Mouse (Mus musculus) testis, adult 2 months (tissue): ENCODE data around the gene Prm2.

Experiments
- CTCF ChIP-seq: fragments of 200-500 bp; IDR thresholded peaks from 2 replicates; pipeline ENCODE4 v1.5.1; 2012; ENCODE audit warnings: low read depth, mild to moderate bottlenecking, inconsistent platforms, low read length, moderate library complexity; ENCODE audit not compliant: control insufficient read depth, insufficient read depth, insufficient replicate concordance
- POLR2A ChIP-seq: fragments of 200-500 bp; IDR thresholded peaks from 2 replicates; pipeline ENCODE4 v1.6.1; 2012; ENCODE audit warnings: low read depth, mild to moderate bottlenecking, inconsistent platforms, low read length, moderate library complexity; ENCODE audit not compliant: control insufficient read depth

DNA sequence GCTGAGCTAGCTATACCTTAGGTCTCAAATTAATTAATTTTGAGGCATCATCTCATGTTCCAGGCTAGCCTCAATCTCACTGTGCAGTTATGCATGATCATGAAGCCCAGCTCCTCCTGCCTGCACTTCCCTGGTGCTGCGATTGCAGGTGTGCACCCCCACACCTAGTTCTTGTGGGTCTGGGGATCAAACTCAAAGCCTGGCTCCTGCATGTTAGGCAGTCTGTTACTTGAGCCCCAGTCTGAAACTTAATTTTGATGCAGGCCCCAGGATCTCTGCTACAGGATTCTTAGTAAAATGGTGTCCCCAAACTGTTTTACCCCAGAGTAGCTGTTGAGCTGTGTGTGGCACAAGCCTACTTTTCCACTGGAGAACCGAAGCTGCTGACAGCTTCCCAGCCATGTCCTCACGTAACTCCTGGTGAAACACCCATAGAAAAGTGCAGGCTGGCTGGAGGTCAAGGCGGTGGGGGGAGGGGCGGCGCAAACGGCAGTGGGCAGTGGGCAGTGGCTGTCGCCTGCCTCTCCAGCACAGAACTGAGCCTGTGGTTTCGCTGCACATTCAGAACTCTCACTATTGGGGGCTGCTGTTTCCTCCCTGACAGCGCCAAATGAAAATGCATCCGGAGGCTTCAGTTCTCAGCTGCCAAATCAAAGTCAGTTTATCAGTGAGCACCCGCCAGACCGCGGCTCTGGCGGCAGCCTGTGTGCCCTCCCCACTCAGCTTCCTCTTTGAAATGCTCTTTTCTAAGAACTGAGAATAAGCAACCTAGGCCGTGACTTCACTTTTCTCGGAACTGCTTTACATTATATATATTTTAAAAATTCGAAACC is 47.8 kb upstream of the Prm2 start:
- no peak for TF ChIP-seq CTCF
- no peak for TF ChIP-seq POLR2A
